Mouse (Mus musculus) stomach, postnatal 0 days (tissue): ENCODE results near the gene Wdr17.

ENCODE experiments used
- CTCF ChIP-seq: IDR thresholded peaks from 2 replicates; pipeline ENCODE4 v1.5.1; 2016; ENCODE audit warnings: antibody characterized with exemption, low read depth, mild to moderate bottlenecking, moderate library complexity
- EP300 ChIP-seq: optimal IDR thresholded peaks from 2 replicates; pipeline ENCODE3; 2016; ENCODE audit warnings: antibody characterized with exemption

DNA sequence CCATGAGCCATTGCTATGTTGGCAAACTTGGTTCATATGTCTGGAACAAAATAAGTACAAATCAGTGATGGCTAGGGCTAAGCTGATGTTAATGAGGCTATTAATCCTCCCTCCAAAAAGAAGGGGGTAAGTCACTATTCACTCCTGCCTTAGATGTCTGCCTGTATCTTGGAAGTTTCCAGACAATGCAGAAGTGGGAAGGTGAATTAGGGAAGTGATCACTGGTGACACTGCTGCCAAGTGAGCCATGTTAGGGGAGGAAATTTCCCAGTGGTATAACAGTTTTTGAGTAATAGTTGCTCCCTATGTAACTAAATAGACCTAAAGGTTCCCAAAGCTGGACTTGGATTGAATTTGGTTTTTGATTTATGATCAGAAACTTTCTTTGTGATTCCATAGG lies 215.2 kb downstream of the Wdr17 start:
- no peak for TF ChIP-seq CTCF
- TF ChIP-seq EP300: no peak
